Mouse (Mus musculus) cerebellum, adult 11-12 months (tissue): ENCODE measurements around the gene Col20a1.

Experiments used
- DNase-seq: peaks from one replicate; pipeline ENCODE4 v3.0.0; 2022

Col20a1 gene

GRCm38 (mm10) chr2:180995457-180995856, 9.1 kb downstream of the Col20a1 start:
- DNase-seq = no peak

- DNase-seq = peak; percentile 38
Observed at GRCm38 (mm10) chr2:180996436-180996835, 10.1 kb downstream of the Col20a1 start.

GRCm38 (mm10) chr2:180996905-180997304, 10.6 kb downstream of the Col20a1 start:
- DNase-seq = no peak

- no peak for DNase-seq
Observed at GRCm38 (mm10) chr2:181007054-181007453, 20.7 kb downstream of the Col20a1 start.

GRCm38 (mm10) chr2:181008339-181008738, 22.0 kb downstream of the Col20a1 start:
- DNase-seq = no peak

- no peak for DNase-seq
Observed at GRCm38 (mm10) chr2:181031406-181031934, 45.1 kb downstream of the Col20a1 start.

GRCm38 (mm10) chr2:181032407-181032806, 46.1 kb downstream of the Col20a1 start:
- peak; percentile 85 for DNase-seq

- DNase-seq = no peak
Observed at GRCm38 (mm10) chr2:181033310-181033709, 47.0 kb downstream of the Col20a1 start.

- no peak for DNase-seq
Observed at GRCm38 (mm10) chr2:181035186-181035585, 48.9 kb downstream of the Col20a1 start.

- no peak for DNase-seq
Observed at GRCm38 (mm10) chr2:181036561-181036960, 50.2 kb downstream of the Col20a1 start.

- no peak for DNase-seq
Observed at GRCm38 (mm10) chr2:181038644-181039355, 52.5 kb downstream of the Col20a1 start.

- DNase-seq = no peak
Observed at GRCm38 (mm10) chr2:181039356-181039680, 53.0 kb downstream of the Col20a1 start.

- peak; percentile 9 for DNase-seq
Observed at GRCm38 (mm10) chr2:181041941-181042340, 55.6 kb downstream of the Col20a1 start.

- peak; percentile 1 for DNase-seq
Observed at GRCm38 (mm10) chr2:181042376-181042775, 56.0 kb downstream of the Col20a1 start.

- peak; percentile 3 for DNase-seq
Observed at GRCm38 (mm10) chr2:181043437-181043836, 57.1 kb downstream of the Col20a1 start, which contains the start of gene Chrna4. Chrna4 (minus strand) TSS chr2:181043546.

- peak; percentile 1 for DNase-seq
Observed at GRCm38 (mm10) chr2:181044001-181044400, 57.7 kb downstream of the Col20a1 start.

- DNase-seq = peak; percentile 69
Observed at GRCm38 (mm10) chr2:181048252-181048945, 62.1 kb downstream of the Col20a1 start.

- DNase-seq = no peak
Observed at GRCm38 (mm10) chr2:181048986-181049385, 62.7 kb downstream of the Col20a1 start.

GRCm38 (mm10) chr2:181052171-181052570, 65.8 kb downstream of the Col20a1 start:
- DNase-seq = peak; percentile 68

- no peak for DNase-seq
Observed at GRCm38 (mm10) chr2:181057341-181057740, 71.0 kb downstream of the Col20a1 start.

- DNase-seq = no peak
Observed at GRCm38 (mm10) chr2:181058193-181058592, 71.9 kb downstream of the Col20a1 start.

- peak; percentile 72 for DNase-seq
Observed at GRCm38 (mm10) chr2:181060127-181060526, 73.8 kb downstream of the Col20a1 start.

- no peak for DNase-seq
Observed at GRCm38 (mm10) chr2:181065827-181066226, 79.5 kb downstream of the Col20a1 start.
